Mouse (Mus musculus) myocyte (in vitro differentiated cells): Measurements from ENCODE around the gene Nrp2. TPM values are rescaled to one million over a fixed set of nuclear protein-coding genes. Genes with fewer than 3 reads are reported as not detected.

ENCODE experiments used
- H3K27me3 ChIP-seq: one replicate; pipeline ENCODE4 v1.6.1; 2011; ENCODE audit not compliant: control insufficient read depth, insufficient read depth, insufficient read length
- H3K36me3 ChIP-seq: one replicate; pipeline ENCODE4 v1.6.1; 2011; ENCODE audit not compliant: control insufficient read depth, insufficient read depth
- H3K4me2 ChIP-seq: one replicate; pipeline ENCODE4 v1.6.1; 2011; ENCODE audit warnings: low read depth, control low read depth
- H3K4me3 ChIP-seq: one replicate; pipeline ENCODE4 v1.5.1; 2011; ENCODE audit warnings: mild to moderate bottlenecking, control low read depth, moderate library complexity
- H3K79me2 ChIP-seq: one replicate; pipeline ENCODE4 v1.6.1; 2011; ENCODE audit not compliant: control insufficient read depth, insufficient read depth
- H3ac ChIP-seq: one replicate; pipeline ENCODE4 v1.6.1; 2011; ENCODE audit not compliant: control insufficient read depth, insufficient read length
- CEBPB ChIP-seq: IDR thresholded peaks from 2 replicates; pipeline ENCODE4 v1.6.1; 2011; ENCODE audit warnings: mild to moderate bottlenecking, moderate library complexity; ENCODE audit not compliant: poor library complexity, insufficient read depth, severe bottlenecking
- E2F4 ChIP-seq: IDR thresholded peaks from one replicate; pipeline ENCODE4 v1.6.1; 2011; ENCODE audit warnings: mild to moderate bottlenecking, control low read depth, moderate library complexity; ENCODE audit not compliant: insufficient read depth
- MAX ChIP-seq: IDR thresholded peaks from one replicate; pipeline ENCODE4 v1.6.1; 2011; ENCODE audit warnings: low read depth, mild to moderate bottlenecking, control low read depth
- MYOD1 ChIP-seq, 3 experiments: IDR thresholded peaks; one replicate each; pipeline ENCODE4 v1.6.1; 2011; ENCODE audit warnings: control low read depth in 2 of 3, low read depth in 2 of 3, mild to moderate bottlenecking in 2 of 3, moderate library complexity in 1 of 3; ENCODE audit not compliant: insufficient read length in 2 of 3, control insufficient read depth in 1 of 3
- MYOG ChIP-seq, 3 experiments: IDR thresholded peaks; one replicate each; pipeline ENCODE4 v1.6.1; 2011; ENCODE audit warnings: control low read depth in 2 of 3, low read depth in 2 of 3, mild to moderate bottlenecking in 2 of 3; ENCODE audit not compliant: insufficient read length in 2 of 3, control insufficient read depth in 1 of 3, insufficient read depth in 1 of 3
- POLR2A ChIP-seq: IDR thresholded peaks from one replicate; pipeline ENCODE4 v1.6.1; 2011; ENCODE audit warnings: low read depth, mild to moderate bottlenecking, control low read depth, moderate library complexity; ENCODE audit not compliant: insufficient read length
- POLR2AphosphoS2 ChIP-seq: IDR thresholded peaks from one replicate; pipeline ENCODE4 v1.6.1; 2011; ENCODE audit warnings: low read depth, control low read depth; ENCODE audit not compliant: insufficient read length
- REST ChIP-seq: IDR thresholded peaks from one replicate; pipeline ENCODE4 v1.6.1; 2011; ENCODE audit warnings: mild to moderate bottlenecking, control low read depth, moderate library complexity; ENCODE audit not compliant: insufficient read depth, insufficient read length
- SRF ChIP-seq: IDR thresholded peaks from one replicate; pipeline ENCODE4 v1.6.1; 2011; ENCODE audit warnings: low read depth; ENCODE audit not compliant: control insufficient read depth, insufficient read length
- TCF12 ChIP-seq: IDR thresholded peaks from one replicate; pipeline ENCODE4 v1.6.1; 2011; ENCODE audit warnings: mild to moderate bottlenecking, control low read depth; ENCODE audit not compliant: poor library complexity, insufficient read depth, severe bottlenecking
- TCF3 ChIP-seq: IDR thresholded peaks from one replicate; pipeline ENCODE4 v1.6.1; 2011; ENCODE audit warnings: low read depth, control low read depth; ENCODE audit not compliant: insufficient read length
- USF1 ChIP-seq: IDR thresholded peaks from one replicate; pipeline ENCODE4 v1.6.1; 2011; ENCODE audit warnings: low read depth, mild to moderate bottlenecking, control low read depth, moderate library complexity
- polyA plus RNA-seq: library from polyadenylated mRNA; unstranded; fragments of >200 nt; fragmentation: generic; extraction: Trizol; gene quantifications from one replicate; pipeline ENCODE4 v1.2.1, GENCODE M21; 2012; ENCODE audit warnings: missing spikeins

Gene Nrp2
- polyA plus RNA-seq, 1 experiment: 18.3 TPM

DNA sequence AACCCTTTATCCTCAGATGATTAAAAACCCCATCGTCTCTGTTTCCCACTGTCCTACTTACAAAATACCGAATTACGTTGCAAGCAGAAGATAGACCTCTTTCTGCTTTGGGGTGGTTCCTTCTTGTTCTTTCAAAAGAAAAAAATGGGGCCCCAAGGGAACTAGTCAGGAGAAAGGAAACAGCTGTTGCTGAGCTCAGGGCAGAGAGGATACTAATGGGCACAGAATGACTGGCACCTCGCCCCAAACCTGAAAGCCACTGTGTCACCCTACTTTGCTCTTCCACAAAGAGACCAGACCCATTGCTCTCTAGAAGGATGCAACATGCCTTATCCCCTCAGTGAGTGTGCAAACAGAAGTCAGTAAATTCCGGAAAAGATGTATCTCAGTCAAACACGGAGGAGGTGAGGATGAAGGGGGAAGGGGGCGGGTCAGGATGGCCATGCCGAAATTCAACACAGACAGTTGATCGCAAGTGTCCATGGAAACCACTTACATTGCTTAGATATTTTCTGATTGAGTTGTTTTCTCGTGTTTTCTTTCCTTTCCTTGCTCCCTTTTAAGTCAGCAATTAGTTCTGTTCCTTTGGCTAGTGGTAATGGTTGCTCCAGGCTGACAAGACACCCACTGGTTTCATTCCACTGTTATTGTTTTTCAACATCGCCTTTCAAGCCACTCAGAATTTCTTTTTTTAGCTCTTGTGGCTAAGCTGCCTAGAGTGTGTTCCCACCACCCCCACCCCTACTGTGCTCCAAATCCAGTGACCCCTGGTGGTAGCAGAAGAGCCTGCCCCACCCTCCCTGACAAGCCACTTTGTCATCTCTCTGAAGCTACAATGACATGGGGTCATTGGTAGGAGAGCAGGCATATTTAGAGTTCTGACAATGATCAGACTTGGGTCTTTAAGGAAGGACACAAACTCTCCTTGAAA lies 71.5 kb downstream of the Nrp2 start:
- no peaks in the 10 kb centered on the region for H3K27me3 ChIP-seq
- H3K4me3 ChIP-seq: no peak overlapping the region
- peaks cover 9% of the 10 kb centered on the region for H3K36me3 ChIP-seq
- TF ChIP-seq CEBPB (no peak; the same call in 1 of the 2 replicates), MAX (no peak), SRF (no peak), TCF12 (no peak), MYOG (IDR thresholded peaks at IDR 0.05; ENCODE audit: control insufficient read depth in 1 of 3, insufficient read depth in 1 of 3, insufficient read length in 2 of 3, low read depth in 2 of 3) (peak in 2 of 3 experiments; percentile 50 to 66), POLR2A (no peak), TCF3 (no peak), MYOD1 (IDR thresholded peaks at IDR 0.05; ENCODE audit: control insufficient read depth in 1 of 3, insufficient read length in 2 of 3, low read depth in 2 of 3) (peak in 2 of 3 experiments; percentile 50 to 80), POLR2AphosphoS2 (no peak)
- H3K4me2 ChIP-seq: peak overlapping the region; percentile 88
- H3K79me2 ChIP-seq: no peaks in the 10 kb centered on the region
- H3ac ChIP-seq: no peak overlapping the region

DNA sequence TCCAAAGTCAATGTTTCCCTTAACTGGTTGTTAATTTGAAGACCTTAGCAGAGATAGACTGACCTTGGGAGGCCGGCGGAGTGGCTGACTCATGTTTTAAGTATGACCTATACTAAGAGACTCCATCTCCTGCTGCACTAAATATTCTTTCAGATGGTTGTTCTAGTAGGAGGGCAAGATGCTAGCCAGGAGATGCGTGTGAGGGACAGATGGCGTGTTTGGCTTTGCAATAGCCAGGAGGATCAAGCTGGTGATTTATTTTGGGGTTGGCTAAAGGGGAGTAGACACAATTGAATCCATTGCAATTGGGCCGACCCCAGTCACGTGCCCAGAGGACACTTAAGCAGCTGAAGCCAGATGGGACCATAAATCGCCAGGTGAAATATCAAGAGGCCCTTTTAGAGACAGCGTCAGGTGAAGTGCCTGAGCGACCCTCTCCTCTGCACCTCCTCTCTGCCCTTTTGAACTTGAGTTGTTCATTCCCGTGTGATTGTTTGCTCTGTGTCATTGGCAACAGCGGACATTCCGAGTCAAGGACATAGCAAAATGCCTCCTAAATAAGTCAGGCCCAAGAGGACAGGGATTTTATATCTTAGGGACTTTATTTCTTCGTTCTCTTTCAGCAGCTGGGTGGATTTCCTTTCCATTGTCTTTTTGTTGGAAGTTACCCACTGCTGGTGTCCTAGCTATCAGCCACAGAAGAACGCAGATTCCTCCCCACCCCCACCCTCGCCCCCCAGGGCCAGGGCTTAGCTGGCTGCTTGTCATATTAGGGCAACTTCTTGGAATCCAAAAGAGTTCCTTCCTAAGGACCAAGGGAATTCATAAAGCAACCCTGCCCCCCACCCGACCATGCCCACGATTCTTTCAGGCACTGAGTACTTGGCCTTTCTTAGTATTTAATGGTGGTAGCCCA lies 74.5 kb downstream of the Nrp2 start:
- Histone ChIP-seq H3K27me3 (no peaks in the 10 kb centered on the region), H3K4me2 (peak overlapping the region; percentile 43), H3ac (no peak overlapping the region), H3K4me3 (no peak overlapping the region), H3K36me3 (peaks cover 7% of the 10 kb centered on the region), H3K79me2 (no peaks in the 10 kb centered on the region)
- TF ChIP-seq MAX: no peak
- TF ChIP-seq MYOD1 (IDR thresholded peaks at IDR 0.05; ENCODE audit: control insufficient read depth in 1 of 3, insufficient read length in 2 of 3, low read depth in 2 of 3): peak in 2 of 3 experiments; percentile 13 to 21
- peak; percentile 78 for TF ChIP-seq USF1

DNA sequence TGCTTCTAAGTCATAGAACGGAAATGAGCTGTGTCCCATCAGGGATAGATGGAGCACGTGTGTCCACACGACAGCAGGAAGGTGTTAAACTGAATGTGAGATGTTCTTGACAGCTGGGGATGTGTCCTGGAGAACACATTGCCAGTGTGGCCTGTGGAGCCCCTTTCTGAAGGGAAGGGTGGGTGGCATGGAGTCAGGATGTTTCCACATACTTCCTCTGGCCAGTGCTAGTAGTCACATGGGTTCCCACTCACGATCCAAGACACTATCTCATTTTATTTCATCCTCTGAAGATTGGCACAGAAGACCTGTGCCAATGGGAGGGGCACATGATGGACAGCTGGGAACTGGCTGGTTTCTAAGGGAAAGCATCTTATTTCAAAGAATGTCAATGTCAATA lies 75.8 kb downstream of the Nrp2 start:
- H3K4me2 ChIP-seq: no peak overlapping the region
- no peaks in the 10 kb centered on the region for H3K79me2 ChIP-seq
- no peaks in the 10 kb centered on the region for H3K27me3 ChIP-seq
- H3K4me3 ChIP-seq: no peak overlapping the region
- H3K36me3 ChIP-seq: peaks cover 7% of the 10 kb centered on the region
- no peak overlapping the region for H3ac ChIP-seq
- TF ChIP-seq USF1 (no peak), CEBPB (no peak), MAX (no peak), TCF3 (no peak), MYOD1 (IDR thresholded peaks at IDR 0.05; ENCODE audit: control insufficient read depth in 1 of 3, insufficient read length in 2 of 3, low read depth in 2 of 3) (no peak), SRF (no peak), MYOG (IDR thresholded peaks at IDR 0.05; ENCODE audit: control insufficient read depth in 1 of 3, insufficient read depth in 1 of 3, insufficient read length in 2 of 3, low read depth in 2 of 3) (no peak), POLR2AphosphoS2 (no peak), POLR2A (no peak), TCF12 (no peak), REST (no peak), E2F4 (no peak)

DNA sequence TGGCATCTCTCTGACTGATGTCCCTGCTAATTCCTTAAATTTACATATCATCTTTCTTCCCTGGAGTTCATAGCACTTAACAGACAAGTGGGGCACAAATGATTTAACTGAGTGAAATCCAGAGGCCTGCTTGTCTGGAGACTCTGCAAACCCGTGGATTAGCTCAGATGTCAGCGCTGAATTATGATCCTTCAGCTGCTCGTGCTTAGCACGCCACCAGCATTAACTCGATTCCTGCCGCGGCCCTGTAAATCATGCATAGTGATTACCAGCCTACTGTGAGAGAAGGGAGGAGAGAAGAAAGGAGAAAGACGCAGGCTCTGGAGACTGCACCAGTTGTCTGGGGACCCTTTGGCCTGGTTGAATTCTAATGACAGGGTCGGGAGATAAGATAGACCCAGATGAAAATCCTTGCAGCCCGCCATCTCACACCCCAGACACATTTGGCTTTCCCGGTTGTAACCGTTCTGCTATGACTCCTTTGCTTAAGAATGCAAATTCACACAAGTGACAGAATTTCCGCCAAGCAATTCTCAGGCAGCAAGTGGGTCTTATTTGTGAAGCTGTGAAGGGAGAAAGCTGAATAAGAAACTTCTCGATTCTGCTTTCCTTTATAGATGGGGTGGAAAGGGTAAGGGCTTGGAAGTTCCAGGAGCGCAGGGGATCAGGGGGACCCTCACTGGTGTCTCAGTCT lies 77.1 kb downstream of the Nrp2 start:
- Histone ChIP-seq H3K4me2 (peak overlapping the region; percentile 39), H3K79me2 (no peaks in the 10 kb centered on the region), H3ac (no peak overlapping the region), H3K36me3 (peaks cover 13% of the 10 kb centered on the region), H3K27me3 (no peaks in the 10 kb centered on the region), H3K4me3 (no peak overlapping the region)
- TF ChIP-seq REST (no peak), TCF12 (peak; percentile 44), TCF3 (no peak), E2F4 (no peak), MAX (no peak), POLR2A (no peak), POLR2AphosphoS2 (no peak), MYOD1 (IDR thresholded peaks at IDR 0.05; ENCODE audit: control insufficient read depth in 1 of 3, insufficient read length in 2 of 3, low read depth in 2 of 3) (peak; percentile 45 to 89 (median 84)), USF1 (no peak), MYOG (IDR thresholded peaks at IDR 0.05; ENCODE audit: control insufficient read depth in 1 of 3, insufficient read depth in 1 of 3, insufficient read length in 2 of 3, low read depth in 2 of 3) (peak in 2 of 3 experiments; percentile 35 to 58), SRF (no peak), CEBPB (peak; percentile 71; the same call in 1 of the 2 replicates)
